Mouse (Mus musculus) liver, embryonic 15.5 days (tissue): ENCODE measurements around the gene Grid1. TPM values are rescaled to one million over a fixed set of nuclear protein-coding genes. Genes with fewer than 3 reads are reported as not detected.

Experiments used
- ATAC-seq: fragments of 200-750 bp; cut with Nextera tagmentation; 2 replicates; pipeline ENCODE4 v1.8.0; 2017; ENCODE audit warnings: moderate number of reproducible peaks, mild to moderate bottlenecking, moderate library complexity; ENCODE audit not compliant: insufficient read depth
- H3K27ac ChIP-seq: fragments of 300-500 bp; sonication (generic); replicated peaks from 2 replicates; pipeline ENCODE4 v1.5.1; 2015; ENCODE audit warnings: mild to moderate bottlenecking, inconsistent platforms
- H3K27me3 ChIP-seq: fragments of 300-500 bp; sonication (generic); 2 replicates; pipeline ENCODE4 v1.6.1; 2015; ENCODE audit warnings: mild to moderate bottlenecking, inconsistent platforms
- H3K36me3 ChIP-seq: fragments of 300-500 bp; sonication (generic); replicated peaks from 2 replicates; pipeline ENCODE4 v1.6.1; 2015; ENCODE audit warnings: moderate library complexity, mild to moderate bottlenecking, inconsistent platforms
- H3K4me1 ChIP-seq: fragments of 300-500 bp; sonication (generic); replicated peaks from 2 replicates; pipeline ENCODE4 v1.6.1; 2015; ENCODE audit warnings: inconsistent platforms
- H3K4me2 ChIP-seq: fragments of 300-500 bp; sonication (generic); 2 replicates; pipeline ENCODE4 v1.6.1; 2015; ENCODE audit warnings: moderate library complexity, mild to moderate bottlenecking, inconsistent platforms
- H3K4me3 ChIP-seq: fragments of 300-500 bp; sonication (generic); replicated peaks from 2 replicates; pipeline ENCODE4 v1.5.1; 2015; ENCODE audit warnings: mild to moderate bottlenecking, inconsistent platforms
- H3K9ac ChIP-seq: fragments of 300-500 bp; sonication (generic); 2 replicates; pipeline ENCODE4 v1.6.1; 2015; ENCODE audit warnings: moderate library complexity, mild to moderate bottlenecking, inconsistent platforms
- H3K9me3 ChIP-seq: fragments of 300-500 bp; sonication (generic); replicated peaks from 2 replicates; pipeline ENCODE4 v1.6.1; 2016; ENCODE audit warnings: inconsistent platforms
- WGBS: fragments of 180-500 bp; shearing (Covaris S2); methylation state at CpG from one replicate; pipeline ENCODE4 v1.1.7; 2015; ENCODE audit warnings: mixed read lengths; ENCODE audit not compliant: insufficient replicate concordance; 5-methylcytosine and 5-hydroxymethylcytosine counted together
- polyA plus RNA-seq: library from polyadenylated mRNA; unstranded; fragments of >200 nt; fragmentation: Nextera tagmentation; extraction: Ambion mirVana; gene quantifications from 2 replicates; pipeline ENCODE4 v1.2.1, GENCODE M21; 2015

The Grid1 gene
- polyA plus RNA-seq, 1 experiment from 2014 or later: 0.10 TPM

- Histone ChIP-seq H3K9ac (no peak overlapping the region), H3K9me3 (no peaks in the 10 kb centered on the region), H3K27ac (no peak overlapping the region), H3K36me3 (no peaks in the 10 kb centered on the region), H3K27me3 (no peaks in the 10 kb centered on the region), H3K4me2 (no peak overlapping the region), H3K4me1 (no peaks in the 10 kb centered on the region), H3K4me3 (no peak overlapping the region)
- no peak for ATAC-seq
- 55% methylated on average over 4 of the region's 4 CpGs for WGBS
Measured at GRCm38 (mm10) chr14:35092646-35093045, 272.7 kb downstream of the Grid1 start.

DNA sequence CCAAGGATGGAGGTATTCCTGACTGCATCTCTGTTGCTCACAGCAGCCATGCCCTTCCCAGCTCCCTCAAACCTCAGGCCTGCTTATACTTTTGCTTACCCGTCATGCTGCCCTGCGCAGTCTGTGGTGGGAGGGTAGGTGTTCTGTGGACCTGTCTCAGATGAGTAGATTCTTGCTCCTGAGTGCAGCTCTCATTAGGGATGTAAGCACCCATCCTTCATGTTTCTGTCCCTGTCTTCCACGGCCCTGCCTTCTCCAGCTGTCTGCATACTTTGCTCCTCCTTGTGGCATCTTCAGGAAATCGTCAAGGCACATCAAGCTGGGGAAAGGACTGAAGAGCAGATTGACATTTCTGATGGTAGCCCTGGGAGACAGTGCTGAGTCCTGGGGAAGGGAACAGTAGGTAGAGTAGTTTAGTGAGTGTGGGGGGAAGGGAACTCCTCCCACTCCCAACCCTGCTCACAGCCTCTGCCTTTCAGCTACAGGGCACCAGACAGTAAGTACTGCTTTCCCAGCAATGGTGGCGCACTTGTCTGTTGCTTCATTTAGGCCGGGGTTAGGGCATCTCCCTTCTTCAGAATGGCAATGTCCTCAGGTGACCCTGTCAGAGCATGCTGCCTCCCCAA, 273.8 kb downstream of the Grid1 start:
- H3K4me1 ChIP-seq: no peaks in the 10 kb centered on the region

GRCm38 (mm10) chr14:35095506-35096059, 275.7 kb downstream of the Grid1 start:
- ATAC-seq: no peak

More for the DNA sequence above, 273.8 kb downstream of the Grid1 start:
- H3K4me2 ChIP-seq: no peak overlapping the region
- H3K36me3 ChIP-seq: no peaks in the 10 kb centered on the region
- 56% methylated on average over 6 of the region's 6 CpGs for WGBS
- no peaks in the 10 kb centered on the region for H3K9me3 ChIP-seq
- no peak overlapping the region for H3K9ac ChIP-seq
- H3K27ac ChIP-seq: no peak overlapping the region
- H3K27me3 ChIP-seq: no peaks in the 10 kb centered on the region
- no peak for ATAC-seq
- H3K4me3 ChIP-seq: no peak overlapping the region

DNA sequence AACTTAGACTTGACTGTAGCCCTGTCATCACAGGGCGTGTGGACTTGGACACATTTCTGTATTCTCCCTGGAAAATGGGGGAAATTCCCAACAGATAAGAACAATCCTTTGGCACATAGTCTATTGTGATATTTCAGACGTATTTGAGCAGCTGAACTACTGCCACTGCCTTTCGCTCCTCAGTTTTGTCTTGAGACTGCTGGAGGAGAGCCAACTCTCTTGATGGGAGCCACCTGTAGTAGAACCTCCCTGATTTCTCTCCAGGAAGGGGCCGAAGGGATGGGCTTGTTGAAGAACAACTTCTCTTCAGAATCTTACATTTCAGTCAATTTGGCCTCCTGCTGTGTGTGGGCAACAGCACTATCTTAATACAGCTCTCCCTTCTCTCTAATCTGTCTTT, 276.2 kb downstream of the Grid1 start:
- ATAC-seq: no peak
- Histone ChIP-seq H3K27me3 (no peaks in the 10 kb centered on the region), H3K9ac (no peak overlapping the region), H3K4me3 (no peak overlapping the region), H3K4me2 (no peak overlapping the region), H3K9me3 (no peaks in the 10 kb centered on the region), H3K4me1 (no peaks in the 10 kb centered on the region), H3K36me3 (no peaks in the 10 kb centered on the region), H3K27ac (no peak overlapping the region)
- WGBS: 42% methylated on average over 4 of the region's 4 CpGs

More at GRCm38 (mm10) chr14:35095506-35096059, 275.7 kb downstream of the Grid1 start:
- H3K9me3 ChIP-seq: no peaks in the 10 kb centered on the region
- H3K4me1 ChIP-seq: no peaks in the 10 kb centered on the region
- no peak overlapping the region for H3K4me3 ChIP-seq
- no peak overlapping the region for H3K4me2 ChIP-seq
- WGBS: 37% methylated on average over 9 of the region's 9 CpGs
- H3K27ac ChIP-seq: no peak overlapping the region
- no peaks in the 10 kb centered on the region for H3K36me3 ChIP-seq
- H3K27me3 ChIP-seq: no peaks in the 10 kb centered on the region
- no peak overlapping the region for H3K9ac ChIP-seq

- no peak for ATAC-seq
- H3K36me3 ChIP-seq: no peaks in the 10 kb centered on the region
- H3K4me2 ChIP-seq: no peak overlapping the region
- H3K27ac ChIP-seq: no peak overlapping the region
- no peak overlapping the region for H3K4me3 ChIP-seq
- no peaks in the 10 kb centered on the region for H3K4me1 ChIP-seq
- WGBS: 52% methylated on average over 5 of the region's 5 CpGs
- H3K9ac ChIP-seq: no peak overlapping the region
- no peaks in the 10 kb centered on the region for H3K9me3 ChIP-seq
- H3K27me3 ChIP-seq: no peaks in the 10 kb centered on the region
Measured at GRCm38 (mm10) chr14:35097166-35097565, 277.3 kb downstream of the Grid1 start.

- Histone ChIP-seq H3K27ac (no peak overlapping the region), H3K9me3 (no peaks in the 10 kb centered on the region), H3K9ac (no peak overlapping the region), H3K36me3 (no peaks in the 10 kb centered on the region), H3K4me3 (no peak overlapping the region), H3K27me3 (no peaks in the 10 kb centered on the region), H3K4me1 (no peaks in the 10 kb centered on the region), H3K4me2 (no peak overlapping the region)
- no peak for ATAC-seq
- 46% methylated on average over 5 of the region's 5 CpGs for WGBS
Measured at GRCm38 (mm10) chr14:35103639-35104210, 283.8 kb downstream of the Grid1 start.

DNA sequence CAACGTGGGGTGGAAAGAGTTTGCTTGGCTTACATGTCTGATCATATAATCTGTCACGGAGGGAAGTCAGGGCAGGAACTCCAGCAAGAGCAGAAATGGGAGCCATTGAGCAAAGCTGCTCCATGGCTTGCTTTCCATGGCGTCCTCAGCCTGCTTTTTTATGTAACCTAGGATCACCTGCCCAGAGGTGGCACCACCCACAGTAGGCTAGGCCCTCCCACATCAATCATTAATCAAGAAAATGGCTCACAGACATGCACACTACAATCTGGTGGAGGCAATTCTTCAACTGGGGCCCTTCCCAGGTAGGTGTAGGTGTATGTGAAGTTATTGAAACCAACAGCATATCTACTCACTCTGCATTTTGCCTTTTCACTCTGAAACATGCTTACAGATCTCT, 287.7 kb downstream of the Grid1 start:
- no peak for ATAC-seq
- H3K4me1 ChIP-seq: no peaks in the 10 kb centered on the region
- no peak overlapping the region for H3K27ac ChIP-seq
- H3K9me3 ChIP-seq: no peaks in the 10 kb centered on the region
- no peak overlapping the region for H3K9ac ChIP-seq
- 57% methylated on average over 3 of the region's 3 CpGs for WGBS
- H3K36me3 ChIP-seq: no peaks in the 10 kb centered on the region
- H3K27me3 ChIP-seq: no peaks in the 10 kb centered on the region
- no peak overlapping the region for H3K4me2 ChIP-seq
- H3K4me3 ChIP-seq: no peak overlapping the region

DNA sequence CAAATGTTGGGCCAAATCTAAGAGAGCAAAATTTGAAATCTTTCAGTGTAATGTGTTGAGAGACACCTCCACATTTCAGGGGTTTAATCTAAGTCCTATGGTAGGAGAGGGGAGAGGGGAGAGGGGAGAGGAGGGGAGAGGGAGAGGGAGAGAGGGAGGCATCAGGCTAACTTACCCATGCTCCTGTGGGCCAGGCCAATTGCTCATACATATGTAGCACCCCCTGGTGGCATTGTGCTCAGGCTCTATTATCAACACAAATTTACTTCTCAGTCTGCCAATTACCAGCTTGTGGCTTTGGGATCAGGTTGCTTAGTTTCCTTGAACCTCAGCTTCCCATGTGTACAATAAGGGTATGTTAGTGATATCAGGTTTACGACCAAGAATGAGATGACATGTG, 291.0 kb downstream of the Grid1 start:
- Histone ChIP-seq H3K9ac (no peak overlapping the region), H3K27me3 (no peaks in the 10 kb centered on the region), H3K4me1 (no peaks in the 10 kb centered on the region), H3K36me3 (no peaks in the 10 kb centered on the region), H3K9me3 (no peaks in the 10 kb centered on the region), H3K4me3 (no peak overlapping the region), H3K4me2 (no peak overlapping the region), H3K27ac (no peak overlapping the region)
- ATAC-seq: no peak
- WGBS: 63% methylated on average over 1 of the region's 1 CpGs

GRCm38 (mm10) chr14:35112327-35113275, 292.7 kb downstream of the Grid1 start:
- Histone ChIP-seq H3K9me3 (no peaks in the 10 kb centered on the region), H3K36me3 (no peaks in the 10 kb centered on the region), H3K27me3 (no peaks in the 10 kb centered on the region), H3K4me3 (no peak overlapping the region), H3K4me1 (no peaks in the 10 kb centered on the region), H3K9ac (no peak overlapping the region), H3K4me2 (no peak overlapping the region), H3K27ac (no peak overlapping the region)
- no peak for ATAC-seq
- WGBS: 50% methylated on average over 11 of the region's 11 CpGs

- ATAC-seq: no peak
- H3K9ac ChIP-seq: no peak overlapping the region
- no peak overlapping the region for H3K27ac ChIP-seq
- no peaks in the 10 kb centered on the region for H3K4me1 ChIP-seq
- H3K9me3 ChIP-seq: no peaks in the 10 kb centered on the region
- H3K4me2 ChIP-seq: no peak overlapping the region
- H3K4me3 ChIP-seq: no peak overlapping the region
- H3K27me3 ChIP-seq: no peaks in the 10 kb centered on the region
- H3K36me3 ChIP-seq: no peaks in the 10 kb centered on the region
- WGBS: 30% methylated on average over 2 of the region's 2 CpGs
Measured at GRCm38 (mm10) chr14:35113276-35113645, 293.4 kb downstream of the Grid1 start.

DNA sequence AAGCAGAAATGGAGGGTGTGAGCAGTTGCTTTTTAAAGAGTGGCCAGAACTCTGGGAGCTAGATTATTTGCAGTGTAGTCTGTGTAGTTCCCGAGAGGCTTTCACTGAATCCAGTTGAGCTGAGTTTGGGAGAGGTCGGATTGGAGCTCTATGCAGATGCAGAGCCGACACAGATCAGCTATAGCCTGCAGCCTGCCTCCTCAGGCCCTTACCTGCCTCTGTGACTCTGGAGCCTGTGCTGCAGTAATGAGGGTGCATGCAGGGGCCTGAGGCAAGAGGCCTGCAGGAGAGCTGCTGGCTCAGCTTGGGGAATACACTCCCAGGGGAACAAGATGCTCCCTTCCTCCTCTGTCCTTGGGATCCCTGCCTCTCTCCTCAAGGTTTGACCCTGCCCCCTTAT, 296.0 kb downstream of the Grid1 start:
- no peaks in the 10 kb centered on the region for H3K4me1 ChIP-seq
- no peak overlapping the region for H3K4me2 ChIP-seq
- 46% methylated on average over 3 of the region's 3 CpGs for WGBS
- no peaks in the 10 kb centered on the region for H3K27me3 ChIP-seq
- H3K9me3 ChIP-seq: no peaks in the 10 kb centered on the region
- no peak for ATAC-seq
- no peak overlapping the region for H3K4me3 ChIP-seq
- H3K27ac ChIP-seq: no peak overlapping the region
- H3K36me3 ChIP-seq: no peaks in the 10 kb centered on the region
- no peak overlapping the region for H3K9ac ChIP-seq
